Mouse (Mus musculus) CD4-positive, CD25-positive, alpha-beta regulatory T cell, adult 4 months (primary cell): ENCODE results near the gene Kcnj10. TPM values are rescaled to one million over a fixed set of nuclear protein-coding genes. Genes with fewer than 3 reads are reported as not detected.

Experiments
- ATAC-seq: one replicate; pipeline ENCODE4 v1.8.0; 2017
- polyA plus RNA-seq, 2 experiments: library from polyadenylated mRNA; unstranded; fragments of 100-300 nt; shearing (Covaris generic); gene quantifications; one replicate each; pipeline ENCODE4 v1.2.1; 2017

Kcnj10 gene
- not detected for polyA plus RNA-seq

DNA sequence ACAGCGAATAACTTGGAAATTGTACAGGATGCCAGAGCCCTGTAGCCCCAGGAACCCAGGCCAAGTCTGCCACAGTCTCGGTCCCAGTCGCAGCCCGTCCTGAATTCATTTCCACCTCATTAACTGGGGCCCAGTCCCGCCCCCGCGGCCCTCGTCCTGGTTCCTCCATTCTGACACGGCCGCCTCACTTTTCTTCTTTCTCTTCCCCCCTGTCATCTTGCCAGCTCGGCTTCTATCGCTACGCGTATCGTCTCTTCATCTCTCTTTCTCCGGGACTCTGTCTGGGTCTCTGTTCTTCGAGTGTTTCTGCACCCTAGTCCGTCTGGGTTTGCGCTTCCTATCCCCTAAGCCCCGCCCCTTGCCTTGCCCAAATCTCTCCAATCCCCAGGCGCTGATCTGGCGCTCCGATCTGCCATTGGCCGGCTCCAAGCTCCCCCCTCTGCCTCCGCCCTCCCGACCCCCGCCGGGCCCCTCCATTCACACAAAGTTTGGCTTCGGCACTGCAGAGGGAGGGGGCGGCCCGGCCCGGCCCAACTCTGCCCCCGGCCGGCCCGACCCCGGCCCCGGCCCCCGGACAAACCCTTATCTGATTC lies at the start of gene Kcnj10:
Gene Kcnj10 (plus strand): TSS at position 482 of the 593 bp plus-strand sequence.
- peak; percentile 90 for ATAC-seq

DNA sequence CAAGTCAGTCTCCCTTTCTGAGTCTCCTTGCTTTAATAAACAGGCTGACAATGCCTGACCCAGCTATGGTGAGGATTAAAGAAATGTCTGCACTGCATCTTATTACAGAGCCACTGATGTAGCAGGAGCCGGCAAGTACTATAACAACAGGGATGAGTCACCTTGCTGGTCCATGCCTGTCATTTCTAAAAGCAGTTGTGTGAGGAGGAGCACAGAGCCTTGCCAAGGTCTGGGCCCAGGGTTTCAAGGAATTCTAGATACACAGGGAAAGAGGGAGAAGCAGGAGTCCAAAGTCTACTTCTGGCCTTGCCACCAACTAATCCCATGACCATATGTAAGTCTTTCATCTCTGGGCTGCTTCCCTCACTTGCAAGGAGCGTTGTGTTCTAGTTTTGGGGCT lies 48.1 kb upstream of the Kcnj10 start:
- no peak for ATAC-seq

DNA sequence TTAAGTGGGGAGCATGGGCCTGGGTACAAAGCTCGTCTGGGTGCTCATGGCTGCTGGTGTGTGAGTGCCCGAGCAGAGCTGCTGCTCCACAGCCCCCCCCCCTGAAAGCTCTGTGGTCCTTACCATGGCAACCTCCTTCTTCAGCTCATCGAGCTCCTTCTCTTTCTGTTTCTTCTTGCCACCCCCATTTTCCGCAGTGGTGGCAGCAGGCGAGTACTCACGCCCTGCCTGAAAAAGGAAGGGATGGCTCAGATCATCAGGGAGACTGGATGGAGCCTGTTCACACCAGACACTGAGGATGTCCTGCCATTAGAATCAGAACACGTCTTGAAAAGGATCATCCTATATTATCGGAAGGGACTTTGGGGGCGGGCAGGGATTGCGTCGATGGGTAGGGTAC lies 47.6 kb upstream of the Kcnj10 start:
- no peak for ATAC-seq

DNA sequence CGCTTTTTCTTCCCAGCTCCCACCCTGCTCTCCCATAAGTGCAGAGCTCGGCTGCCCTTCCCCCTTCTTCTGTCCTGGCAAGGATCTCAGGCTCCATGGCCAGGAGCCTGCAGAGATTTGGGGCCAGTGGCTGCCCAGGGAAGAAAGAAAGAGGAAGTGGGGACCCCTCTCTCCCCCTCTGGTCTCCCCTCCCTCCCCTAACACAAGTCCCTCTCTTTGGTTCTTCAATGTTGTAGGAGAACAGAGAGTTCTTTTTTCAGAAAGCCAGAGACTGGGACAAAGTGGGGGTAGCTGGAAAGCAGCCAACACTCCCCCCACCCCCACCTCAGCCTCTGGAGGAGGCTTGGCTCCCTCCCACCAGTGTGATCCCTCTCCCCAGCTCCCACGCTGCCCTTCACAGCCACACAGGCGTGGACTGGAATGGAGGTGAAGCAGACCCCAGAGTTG lies 45.2 kb upstream of the Kcnj10 start:
- ATAC-seq: no peak

GRCm38 (mm10) chr1:172296816-172297510 lies 44.0 kb upstream of the Kcnj10 start:
- ATAC-seq: no peak

DNA sequence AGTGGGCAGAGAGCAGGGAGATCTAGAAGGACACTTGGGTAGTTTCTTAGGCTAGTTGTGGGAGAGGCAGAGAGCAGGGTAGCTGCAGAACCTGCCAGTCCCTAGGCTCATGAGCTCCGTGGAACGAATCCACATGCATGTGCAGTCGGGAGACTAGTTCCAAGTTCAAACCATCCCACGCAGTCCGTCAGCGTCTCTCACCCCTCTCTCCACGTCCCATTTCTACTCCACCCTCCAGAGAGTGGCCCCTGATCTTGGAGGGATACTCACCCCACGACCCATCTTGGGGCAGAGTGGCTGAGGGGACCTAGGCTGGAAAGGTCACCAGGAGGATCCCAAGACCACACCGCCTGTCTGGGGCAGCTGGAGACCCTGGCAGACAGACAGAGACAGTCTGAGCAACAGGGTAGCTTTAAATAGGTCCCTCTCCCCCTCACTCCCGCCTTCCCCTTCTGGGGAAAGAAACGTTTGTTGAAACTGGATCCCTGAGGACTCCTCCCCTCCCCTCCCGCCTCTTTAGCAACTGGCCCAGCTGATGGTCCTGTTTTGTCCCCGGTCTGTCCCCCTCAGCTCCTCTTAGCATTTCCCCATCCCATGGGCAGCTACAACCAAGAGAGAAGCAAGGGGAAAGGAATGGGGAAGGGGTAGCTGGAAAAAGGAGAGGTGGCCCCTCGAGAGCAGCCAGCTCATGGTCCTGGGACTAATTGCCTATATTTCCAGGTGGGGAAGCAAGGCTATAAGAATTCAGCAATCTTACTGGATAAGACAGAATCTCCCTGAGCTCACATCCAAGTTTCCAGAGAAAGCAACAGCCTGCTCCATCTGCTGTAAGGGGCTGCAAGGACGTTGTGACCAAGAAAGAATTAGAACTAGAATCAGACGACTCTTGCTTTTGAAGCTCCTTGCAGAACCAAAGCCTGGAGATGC lies 43.1 kb upstream of the Kcnj10 start, which contains the start of gene Atp1a2:
Gene Atp1a2 (minus strand): TSS at position 454 of the 927 bp plus-strand sequence.
- no peak for ATAC-seq

- ATAC-seq: no peak
Observed at GRCm38 (mm10) chr1:172299528-172299927, 41.5 kb upstream of the Kcnj10 start.

DNA sequence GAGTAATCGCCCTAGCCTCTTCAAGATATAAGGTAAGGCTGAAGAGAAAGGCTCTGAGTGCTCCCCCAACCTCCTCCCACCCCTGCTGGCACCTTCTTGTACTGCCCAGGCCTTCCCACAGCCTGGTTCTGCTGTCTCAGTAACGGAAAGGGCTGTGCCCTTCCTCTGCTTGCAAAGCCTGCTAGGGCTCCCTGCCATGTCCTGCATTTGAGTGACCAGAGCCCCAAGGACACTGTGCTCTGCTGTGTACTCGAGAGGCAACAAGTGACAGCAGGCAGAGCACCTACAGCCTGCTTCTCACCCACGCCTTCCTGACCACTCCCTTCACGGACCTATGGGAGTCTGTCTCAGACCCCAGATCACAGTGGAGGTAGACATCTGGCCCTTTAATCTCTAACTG lies 40.8 kb upstream of the Kcnj10 start:
- no peak for ATAC-seq

DNA sequence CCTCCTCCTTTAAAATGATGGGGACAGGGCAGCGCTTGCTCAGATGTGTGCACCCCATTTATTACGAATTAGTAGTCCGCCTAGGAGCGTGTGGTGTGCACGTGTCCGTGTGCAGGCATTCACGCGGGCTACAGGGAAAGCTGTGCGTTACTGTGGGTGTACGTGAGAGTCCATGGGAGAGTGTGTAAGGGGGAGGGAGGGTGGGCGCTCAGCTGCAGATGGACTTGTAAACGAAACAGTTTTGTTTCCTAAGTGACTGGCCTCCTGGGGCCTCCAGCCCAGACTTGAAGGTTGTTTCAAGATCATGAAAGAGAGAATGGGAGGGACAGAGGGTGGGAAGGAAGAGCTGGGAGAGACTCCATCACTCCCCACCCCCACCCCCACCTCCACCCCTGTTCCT lies 39.8 kb upstream of the Kcnj10 start:
- no peak for ATAC-seq

DNA sequence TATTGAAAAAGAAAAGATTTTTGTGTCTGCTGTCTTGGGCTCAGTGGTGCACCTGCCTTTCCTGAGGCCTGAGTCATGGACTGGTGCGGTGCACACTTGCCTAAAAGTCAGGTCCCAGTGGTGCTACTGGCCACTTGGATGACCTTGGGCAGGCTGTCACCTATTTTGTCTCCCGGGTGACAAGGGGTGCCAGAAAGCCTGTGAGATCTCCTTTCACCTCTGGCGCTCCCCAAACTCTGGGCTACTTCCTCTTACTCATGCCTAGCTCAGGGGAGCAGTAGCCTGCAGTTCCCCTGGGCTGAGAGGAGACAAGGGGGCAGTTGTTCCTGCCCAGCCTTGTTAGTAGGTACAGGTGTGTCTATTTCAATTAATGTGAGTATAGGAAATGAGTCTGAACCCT lies 38.7 kb upstream of the Kcnj10 start:
- ATAC-seq: no peak

- ATAC-seq: no peak
Observed at GRCm38 (mm10) chr1:172302851-172303250, 38.2 kb upstream of the Kcnj10 start.

DNA sequence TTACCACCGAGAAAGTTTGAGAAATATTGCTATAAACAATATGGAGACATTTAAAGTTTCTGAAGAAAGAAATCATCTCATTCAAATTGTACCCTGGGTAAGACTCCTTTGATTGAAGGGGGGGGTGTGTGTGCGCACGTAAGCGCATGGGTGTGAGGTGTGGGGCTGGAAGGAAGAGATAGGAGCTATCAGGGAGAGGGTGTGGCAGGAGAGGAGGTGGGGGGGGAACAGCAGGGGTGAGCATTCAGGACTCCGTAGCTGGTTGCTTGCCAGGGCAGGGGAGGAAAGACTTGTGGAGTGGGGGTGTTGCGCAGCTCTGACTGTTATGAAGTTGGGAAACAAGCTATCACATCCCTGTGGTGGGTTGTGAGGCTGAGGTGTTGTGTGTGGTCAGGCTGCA lies 36.6 kb upstream of the Kcnj10 start:
- ATAC-seq: no peak

DNA sequence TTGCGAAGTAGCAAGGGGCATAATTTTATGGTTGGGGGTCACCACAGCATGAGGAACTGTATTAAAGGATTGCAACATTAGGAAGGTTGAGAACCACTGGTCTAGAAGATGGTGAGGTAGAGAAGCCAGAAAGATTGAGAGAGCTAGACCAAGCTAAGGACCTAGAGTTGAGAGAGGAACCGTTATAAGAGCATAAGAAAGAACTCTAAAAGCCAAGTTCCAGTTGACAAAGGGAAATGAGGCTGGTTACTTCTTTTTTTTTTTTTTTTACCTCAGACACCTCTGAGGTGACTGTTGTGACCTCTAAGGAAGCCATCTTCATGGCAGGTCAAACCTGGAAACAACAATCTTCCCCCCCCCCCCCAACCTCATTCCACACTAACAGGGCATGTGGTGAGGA lies 35.9 kb upstream of the Kcnj10 start:
- no peak for ATAC-seq

GRCm38 (mm10) chr1:172305635-172306034 lies 35.4 kb upstream of the Kcnj10 start:
- no peak for ATAC-seq

- peak; percentile 24 for ATAC-seq
Observed at GRCm38 (mm10) chr1:172306196-172306595, 34.8 kb upstream of the Kcnj10 start.

DNA sequence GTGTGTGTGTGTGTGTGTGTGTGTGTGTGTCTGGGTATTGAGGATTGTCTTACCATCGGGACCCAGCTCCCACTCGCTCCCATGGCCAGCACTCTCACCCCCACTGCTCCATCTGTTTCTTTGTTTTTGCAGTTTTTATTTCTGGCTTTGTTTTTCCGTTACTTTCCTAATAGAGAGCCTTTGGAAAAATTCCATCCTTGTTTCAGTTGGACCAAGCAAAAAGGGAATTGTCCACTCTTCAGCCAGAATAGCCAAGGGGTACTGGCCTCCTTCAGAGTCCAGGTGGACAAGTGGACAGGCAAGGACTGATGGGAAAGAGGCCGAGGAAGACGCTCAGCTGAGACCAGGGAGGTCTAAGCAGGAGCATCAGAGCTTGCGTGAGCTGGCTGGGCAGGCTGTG lies 34.1 kb upstream of the Kcnj10 start:
- ATAC-seq: no peak

DNA sequence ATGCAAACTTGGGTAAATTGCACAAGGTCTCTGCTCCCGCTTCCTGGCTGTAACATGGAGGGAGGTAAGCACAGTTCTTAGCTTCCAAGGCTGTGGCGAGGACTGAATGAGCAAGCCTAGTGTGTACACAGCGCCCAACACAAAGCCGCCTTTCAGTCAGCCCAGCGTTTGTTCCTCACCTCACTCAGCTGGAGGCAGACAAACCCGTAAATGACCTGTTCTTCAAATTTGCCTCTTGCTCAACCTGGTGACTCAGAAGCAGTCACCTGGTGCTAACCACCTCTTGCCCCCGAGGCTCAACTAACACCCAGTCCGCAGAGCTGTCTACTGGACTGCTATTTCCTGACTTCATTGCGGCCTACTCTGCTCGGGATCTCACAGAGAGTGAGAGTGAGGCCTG lies 33.1 kb upstream of the Kcnj10 start:
- no peak for ATAC-seq

DNA sequence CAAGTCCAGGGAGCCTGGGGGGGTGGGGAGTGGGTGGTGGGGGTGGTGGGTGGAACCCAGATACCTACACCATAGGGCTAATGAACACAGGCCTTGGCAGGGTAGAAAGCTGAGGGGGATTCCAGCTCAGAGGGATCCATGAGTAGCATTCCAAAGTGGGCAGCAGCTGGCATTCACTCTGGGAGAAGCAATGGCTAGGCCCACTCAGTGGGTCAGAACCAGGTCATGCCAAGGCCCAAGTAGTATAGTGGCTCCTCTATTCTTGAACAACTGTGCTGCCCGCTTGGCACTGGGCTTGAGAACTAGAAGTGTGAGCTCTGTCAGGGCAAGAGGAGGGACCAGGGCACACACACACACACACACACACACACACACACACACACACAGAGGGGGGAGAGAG lies 32.6 kb upstream of the Kcnj10 start:
- ATAC-seq: no peak

DNA sequence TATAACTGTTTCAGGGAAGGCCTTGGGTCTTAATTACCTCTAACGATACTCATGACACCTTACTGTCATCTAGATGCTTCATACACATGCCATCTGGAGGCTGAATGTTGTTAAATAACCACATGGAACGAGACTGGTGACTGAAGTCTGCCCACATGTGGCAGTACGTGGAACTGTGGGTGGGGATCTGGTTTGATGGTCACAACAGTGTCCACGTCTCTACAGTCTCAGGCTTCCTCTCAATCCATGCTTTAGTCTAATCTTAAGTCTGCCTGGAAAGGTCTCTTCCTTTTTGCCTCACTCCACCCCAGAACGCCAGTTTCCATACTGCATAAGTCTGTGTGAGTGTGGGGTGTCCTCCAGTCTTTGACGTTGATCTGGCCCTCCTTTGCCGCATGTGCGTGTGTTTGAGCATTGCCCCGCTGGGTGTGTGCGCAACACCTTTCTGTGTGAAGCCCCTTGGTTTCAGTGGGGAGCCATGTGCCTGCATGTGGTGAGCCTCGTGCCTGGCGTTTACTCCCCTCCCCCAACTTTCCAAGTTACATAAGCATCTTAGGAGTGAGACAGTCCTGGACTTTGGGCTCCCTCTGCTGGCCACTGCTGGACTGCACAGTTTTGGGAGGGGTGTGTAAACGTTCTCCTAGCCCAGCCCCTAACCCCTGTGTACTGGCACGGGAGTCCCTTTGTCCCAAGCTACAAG lies 31.2 kb upstream of the Kcnj10 start:
- ATAC-seq: peak; percentile 56

DNA sequence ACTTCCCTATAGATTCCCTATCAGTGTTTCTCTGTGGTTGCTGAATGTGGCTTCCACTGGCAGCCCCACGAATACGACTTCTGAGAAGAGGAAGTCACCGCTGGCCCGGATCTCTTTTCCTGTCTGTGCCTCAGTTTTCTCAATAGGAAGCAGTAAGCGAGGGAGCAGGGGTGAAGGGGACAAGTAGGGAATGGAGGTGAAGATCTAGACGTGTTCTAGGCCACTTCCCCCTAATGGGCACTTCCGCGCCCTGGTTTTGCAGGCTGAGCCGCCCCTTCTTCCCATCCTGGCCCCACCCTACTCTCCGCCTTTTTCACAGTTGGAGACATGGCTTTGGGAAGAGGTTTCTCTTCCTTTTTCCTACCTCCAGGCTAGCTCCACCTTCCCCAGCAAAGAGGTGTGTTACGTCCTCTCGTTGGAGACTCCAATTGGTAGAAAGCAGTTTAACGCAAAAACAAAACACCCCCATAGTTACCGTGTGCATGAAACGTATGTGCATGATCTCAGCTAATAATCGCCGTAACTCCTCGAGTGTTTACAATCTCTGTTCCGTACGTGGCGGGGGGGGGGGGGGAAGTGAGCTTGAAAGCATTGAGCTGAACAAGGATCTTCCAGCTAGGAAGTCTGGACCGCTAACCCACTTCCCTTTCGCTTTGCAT lies 29.6 kb upstream of the Kcnj10 start:
- peak; percentile 53 for ATAC-seq

GRCm38 (mm10) chr1:172311921-172312767 lies 28.9 kb upstream of the Kcnj10 start:
- peak; percentile 45 for ATAC-seq
